Mouse (Mus musculus) heart, postnatal 25 days (tissue): ENCODE results near the gene Mlf2. TPM values are rescaled to one million over a fixed set of nuclear protein-coding genes. Genes with fewer than 3 reads are reported as not detected.

Source experiments
- DNase-seq: peaks from one replicate; pipeline ENCODE4 v3.0.0; 2022; ENCODE audit warnings: low spot score
- intact Hi-C: fragments of 180-260 bp; cut with DNase I; formaldehyde crosslinking; loops from one replicate; pipeline ENCODE4 v1.15.1; 2025
- total RNA-seq, 2 experiments: library from RNA; stranded (reverse); gene quantifications; 2 replicates each; pipeline ENCODE4 v1.2.3; 2021

Mlf2 gene
- total RNA-seq, 2 experiments from 2014 or later: 205 to 207 TPM

DNA sequence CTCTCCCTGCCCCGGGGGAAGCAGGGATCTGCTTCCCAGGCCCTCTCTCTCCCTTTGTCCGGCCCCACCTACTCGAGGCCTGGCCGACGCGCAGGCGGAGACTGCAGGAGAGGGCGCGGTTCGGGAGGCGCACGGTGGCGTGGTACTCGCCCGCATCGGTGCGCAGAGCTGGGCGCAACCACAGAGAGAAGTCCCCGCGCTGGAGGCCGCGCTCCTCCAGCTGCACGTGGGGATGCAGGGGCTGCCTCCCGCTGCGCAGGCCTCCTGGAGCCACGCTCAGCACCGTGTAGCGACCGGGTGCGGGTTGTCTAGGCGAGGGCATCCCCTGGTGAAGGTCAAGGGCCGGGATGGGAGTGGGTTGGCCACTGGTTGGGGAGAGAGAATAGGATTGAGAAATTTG is 21.2 kb upstream of the Mlf2 start:
- DNase-seq: no peak

DNA sequence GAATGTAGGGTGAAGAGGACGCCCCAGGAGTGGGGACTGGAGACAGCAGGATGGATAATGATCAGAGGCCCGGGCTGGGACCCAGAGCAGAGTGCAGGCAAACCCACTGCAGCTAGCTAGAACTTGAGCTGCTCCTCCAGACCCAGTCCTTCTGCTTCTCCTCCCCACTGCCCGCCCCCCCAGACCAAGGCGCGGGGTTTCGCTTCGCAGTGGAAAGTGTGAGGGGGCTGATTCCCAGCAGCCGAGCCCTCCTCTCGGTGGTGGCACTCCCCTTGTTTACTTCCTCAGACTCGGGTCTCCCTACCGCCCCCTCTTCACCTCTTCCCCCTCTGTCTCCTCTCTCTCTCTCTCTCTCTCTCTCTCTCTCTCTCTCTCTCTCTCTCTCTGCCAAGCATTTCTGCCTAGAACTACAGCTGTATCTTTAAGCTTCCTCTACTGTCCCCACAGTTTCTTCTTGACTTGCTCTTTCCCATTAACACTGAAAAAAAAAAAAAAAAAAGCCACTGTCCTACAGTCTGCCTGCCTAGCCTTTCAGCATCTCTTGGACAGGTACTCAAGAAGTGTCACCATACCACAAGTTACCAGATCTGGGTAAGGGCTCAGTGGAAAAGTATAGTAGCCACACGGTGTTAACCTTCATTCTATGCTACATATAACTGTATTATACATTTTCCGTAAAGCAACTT is 19.5 kb upstream of the Mlf2 start, which contains the start of gene Lag3:
Gene Lag3, minus strand, starts transcription at position 173 of the 686 bp plus-strand sequence.
- no peak for DNase-seq
- intact Hi-C loops: no loop called here

More for the DNA sequence above, 21.2 kb upstream of the Mlf2 start:
- intact Hi-C loops: no loop called here

DNA sequence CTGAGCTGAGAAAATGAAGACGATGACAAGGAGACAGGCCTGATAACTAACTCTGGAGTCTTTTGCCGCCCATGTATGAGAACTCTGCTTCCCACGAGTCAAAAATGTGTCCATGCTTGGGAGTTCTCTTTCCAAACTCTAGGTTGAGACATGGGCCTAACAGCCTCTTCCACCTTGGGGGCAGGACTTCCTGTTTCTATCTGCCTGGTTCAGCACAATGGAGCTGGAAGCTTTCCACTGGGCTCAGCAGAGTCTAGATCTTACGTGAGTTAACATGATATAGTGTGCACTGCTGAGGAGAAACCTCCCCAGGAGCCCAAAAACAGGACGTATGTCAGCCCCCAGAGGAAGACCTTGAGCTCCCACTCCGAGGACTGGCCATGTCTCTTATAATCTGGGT is 18.0 kb upstream of the Mlf2 start:
- DNase-seq: no peak
- intact Hi-C loops: no loop called here

DNA sequence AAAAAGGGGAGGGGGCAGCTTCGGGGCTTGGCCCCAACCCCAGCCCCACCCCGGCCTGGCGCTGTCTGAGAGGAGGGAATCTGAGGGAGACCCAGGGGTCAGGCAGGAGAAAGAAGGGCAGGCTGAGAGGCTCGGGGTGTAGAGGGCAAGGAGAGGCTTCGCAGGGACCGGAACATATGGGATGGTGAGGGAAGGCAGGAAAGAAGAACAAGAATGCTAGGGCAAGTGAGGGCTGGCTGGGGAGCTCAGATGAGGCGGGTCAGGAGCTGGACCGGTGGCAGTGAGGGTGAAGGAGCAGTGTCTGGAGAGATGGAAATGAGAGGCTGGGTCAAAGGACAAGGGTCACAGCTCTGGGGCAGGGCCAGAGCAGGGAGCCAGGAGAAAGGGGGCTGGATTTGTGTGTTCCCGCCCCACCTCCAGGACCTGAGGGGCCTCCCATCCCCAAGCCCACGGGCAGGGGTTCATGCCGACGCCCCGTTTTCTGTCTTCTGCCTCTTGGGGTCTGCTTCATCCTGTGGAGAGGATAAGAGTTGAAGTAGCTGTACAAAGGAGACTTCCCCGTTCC is 17.4 kb upstream of the Mlf2 start:
- intact Hi-C loops: no loop called here

DNA sequence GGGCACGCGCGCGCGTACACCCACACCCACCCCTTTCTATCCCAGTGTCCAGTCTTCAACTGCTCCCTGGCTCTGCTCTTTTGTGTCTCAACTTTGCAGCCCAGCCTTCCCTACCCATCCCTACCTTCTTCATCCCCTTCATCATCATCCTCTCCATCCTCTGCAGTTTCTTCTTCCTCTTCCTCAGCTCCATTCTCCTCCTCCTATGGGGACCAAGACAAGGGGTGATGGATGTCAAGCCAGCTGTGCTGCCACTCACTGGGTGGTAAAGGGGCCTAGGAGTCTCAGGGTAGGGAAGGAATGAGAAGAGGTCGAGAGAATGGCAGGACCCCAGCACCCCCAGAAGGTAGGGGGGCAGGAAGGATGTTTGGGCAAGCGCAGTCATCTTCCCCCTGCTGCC is 16.7 kb upstream of the Mlf2 start:
- DNase-seq: no peak
- intact Hi-C loops: no loop called here

More for the DNA sequence above, 17.4 kb upstream of the Mlf2 start:
- no peak for DNase-seq

DNA sequence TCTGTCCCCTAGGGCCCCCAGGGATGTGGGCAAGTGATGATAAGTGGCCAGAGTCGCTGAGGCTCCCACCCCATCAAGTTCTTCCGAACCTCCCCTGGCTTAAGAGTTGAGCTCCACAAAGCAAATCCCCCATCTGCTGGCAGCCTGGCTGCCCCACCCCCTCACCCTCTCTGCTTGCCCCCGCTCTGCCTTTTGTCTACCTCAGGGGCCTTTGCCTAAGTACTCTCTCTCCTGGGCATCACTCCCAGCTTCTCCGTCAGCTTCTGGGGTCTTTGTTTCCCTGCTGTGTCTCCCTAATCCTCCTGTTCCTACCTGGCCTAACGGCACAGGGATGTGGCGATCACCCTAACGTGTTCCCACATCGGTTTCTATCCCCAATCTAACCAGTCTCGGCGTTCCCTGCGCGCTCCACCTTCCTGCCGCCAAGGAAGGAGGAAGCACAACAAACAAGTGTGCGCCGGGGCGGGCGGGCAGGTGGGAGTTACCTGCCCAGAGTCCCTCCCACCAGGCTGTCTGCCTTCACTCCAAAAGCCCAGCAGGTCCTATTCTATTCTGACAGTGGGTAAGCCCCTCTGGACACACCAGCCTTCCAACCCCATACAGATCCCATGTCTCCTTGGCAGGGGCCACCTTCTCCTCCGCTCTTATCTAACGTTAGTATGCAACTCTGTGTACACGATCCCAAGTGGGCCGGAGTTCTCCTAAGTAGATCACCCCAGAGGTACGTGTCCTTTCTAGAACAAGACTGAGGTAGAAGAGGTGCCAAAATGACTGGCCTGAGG is 15.8 kb upstream of the Mlf2 start:
- DNase-seq: no peak
- intact Hi-C loops: loop anchor here (5.0 kb wide), 2 partner anchors 97 to 167 kb away; no protein-coding TSS in a partner anchor

DNA sequence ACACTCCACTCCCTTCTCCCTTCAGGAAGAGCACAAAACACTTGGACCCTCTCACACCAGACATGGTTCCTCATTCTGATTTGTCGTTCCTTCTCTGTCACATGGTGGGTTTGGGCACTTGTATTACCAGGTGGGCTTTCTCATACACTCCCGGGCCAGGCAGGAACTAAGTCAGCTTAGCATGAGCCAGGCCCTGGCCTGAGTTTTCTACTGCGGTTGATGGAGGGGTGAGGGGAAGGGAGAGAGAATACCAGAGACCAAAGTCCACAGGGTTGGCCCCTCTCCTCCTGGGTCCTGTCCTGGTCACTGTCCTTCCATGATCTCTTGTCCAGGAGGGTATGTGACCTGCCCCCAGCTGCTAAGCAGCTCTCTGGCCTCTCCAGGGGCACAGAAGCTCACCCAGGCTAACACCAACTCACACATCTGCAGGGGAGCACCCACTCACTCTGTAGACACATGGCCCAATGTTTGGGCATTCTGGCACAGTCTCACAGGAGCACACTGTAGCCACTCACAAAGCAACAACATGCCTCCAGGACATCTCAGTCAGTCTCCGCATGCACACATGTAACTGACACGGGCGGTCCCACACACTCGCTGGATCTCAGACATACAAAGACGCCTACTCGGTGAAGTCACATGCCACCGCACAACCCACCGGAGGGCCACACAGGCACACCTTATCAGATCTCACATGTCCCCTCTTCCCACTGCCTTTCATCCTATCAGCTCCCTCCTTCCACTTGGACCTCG is 15.1 kb upstream of the Mlf2 start:
- DNase-seq: no peak
- intact Hi-C loops: loop anchor here (5.0 kb wide), 2 partner anchors 96 to 166 kb away; no protein-coding TSS in a partner anchor

DNA sequence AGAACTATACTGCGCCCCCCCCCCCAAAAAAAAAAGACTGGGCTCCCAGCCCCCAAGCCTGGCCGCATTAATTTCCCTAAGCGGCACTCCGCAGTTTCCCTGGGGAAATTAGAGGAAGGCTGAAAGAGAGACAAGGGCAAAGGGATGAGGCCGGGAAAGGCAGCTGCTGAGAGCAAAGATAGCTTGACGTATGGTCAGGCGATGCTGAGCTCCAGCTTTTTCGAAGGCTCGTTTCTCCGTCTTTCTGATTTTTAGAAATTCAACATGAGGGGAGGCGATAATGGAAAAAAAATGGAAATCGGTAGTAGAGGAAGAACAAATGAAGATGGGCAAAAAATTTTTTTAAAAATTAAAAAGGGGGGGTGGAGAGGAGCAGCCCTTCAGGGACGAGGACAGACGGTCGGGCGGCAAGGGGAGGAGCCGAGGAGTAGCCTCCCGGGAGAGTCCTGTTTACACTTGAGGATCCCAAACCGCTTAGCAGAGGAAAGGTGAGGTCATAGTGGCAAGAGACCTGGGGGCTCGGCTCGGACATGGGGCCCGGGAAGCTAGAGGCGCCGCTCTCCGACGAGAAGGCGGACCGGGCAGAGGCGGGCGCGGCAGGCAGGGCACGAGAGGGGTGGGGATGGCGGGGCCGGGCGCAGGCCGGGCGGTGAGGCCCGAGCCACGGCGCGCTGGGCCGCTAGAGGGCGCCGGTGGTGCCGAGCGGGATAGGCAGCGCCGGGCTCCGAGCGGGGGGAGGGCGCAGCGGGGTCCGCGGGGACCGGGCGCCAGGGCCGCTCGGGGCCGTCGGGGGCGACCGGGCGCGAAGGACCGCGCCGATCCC is 14.3 kb upstream of the Mlf2 start:
- peak; percentile 82 for DNase-seq
- intact Hi-C loops: loop anchor here (1.0 to 5.0 kb wide), 3 partner anchors 13 to 165 kb away; no protein-coding TSS in a partner anchor

DNA sequence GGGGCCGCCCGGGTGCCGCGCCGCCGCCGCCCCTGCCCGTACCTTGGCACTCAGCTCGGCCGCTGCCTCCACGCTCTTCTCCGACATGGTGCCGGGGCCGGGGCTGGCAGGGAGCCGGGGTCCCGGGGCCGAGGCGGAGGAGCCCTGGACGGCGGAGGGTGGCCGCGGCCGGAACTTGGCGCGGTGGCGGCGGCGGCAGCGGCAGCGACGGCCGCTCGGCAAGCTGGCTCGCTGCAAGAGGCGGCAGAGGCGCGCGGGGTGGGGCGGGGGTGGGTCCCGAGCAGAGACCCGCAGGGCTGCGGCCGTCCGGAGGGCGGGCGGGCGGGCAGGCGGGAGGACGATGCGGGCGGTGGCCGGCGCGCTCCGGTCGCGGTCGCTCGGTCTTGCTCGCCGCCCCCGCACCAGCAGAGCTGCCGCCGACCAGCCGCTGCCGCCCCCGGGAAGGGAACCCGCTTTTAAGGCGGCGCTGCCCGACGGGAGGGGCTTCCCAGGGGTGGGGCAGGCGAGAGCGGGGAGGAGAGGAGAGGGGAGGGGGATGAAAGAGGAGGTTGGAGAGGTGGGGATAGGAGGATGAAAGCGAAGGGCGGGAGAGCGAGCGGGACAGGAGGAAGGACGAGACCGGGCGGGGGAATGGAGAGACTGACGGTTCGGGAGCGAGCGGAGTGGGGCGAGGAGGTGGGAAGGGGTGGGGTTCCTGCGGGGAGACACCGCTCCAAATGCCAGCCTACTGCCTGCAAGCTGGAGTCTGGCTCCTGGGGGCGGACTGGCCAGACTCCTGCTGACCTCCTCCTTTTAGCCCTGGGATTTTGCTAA is 13.5 kb upstream of the Mlf2 start:
- DNase-seq: peak; percentile 91
- intact Hi-C loops: loop anchor here (1.0 to 5.0 kb wide), 3 partner anchors 13 to 165 kb away; no protein-coding TSS in a partner anchor

DNA sequence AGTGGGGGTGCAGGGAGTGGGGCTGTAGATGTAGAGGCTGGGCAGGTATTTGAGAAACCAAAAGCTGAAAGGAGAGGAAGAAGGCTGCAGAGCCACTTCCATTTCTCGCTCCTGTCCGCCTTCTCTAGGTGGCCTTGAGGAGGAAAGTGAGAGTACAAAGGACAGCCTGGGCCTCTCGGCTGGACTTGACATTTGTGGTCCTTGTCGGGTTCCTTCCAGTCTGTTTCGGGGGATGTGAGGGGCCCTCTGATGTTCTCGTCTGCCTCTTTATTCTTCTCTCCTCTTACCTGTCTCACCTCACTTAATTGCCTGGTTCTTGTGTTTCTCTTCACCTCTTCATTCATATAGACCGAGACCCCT is 12.9 kb upstream of the Mlf2 start:
- no peak for DNase-seq
- intact Hi-C loops: loop anchor here (5.0 kb wide), 2 partner anchors 94 to 164 kb away; no protein-coding TSS in a partner anchor

DNA sequence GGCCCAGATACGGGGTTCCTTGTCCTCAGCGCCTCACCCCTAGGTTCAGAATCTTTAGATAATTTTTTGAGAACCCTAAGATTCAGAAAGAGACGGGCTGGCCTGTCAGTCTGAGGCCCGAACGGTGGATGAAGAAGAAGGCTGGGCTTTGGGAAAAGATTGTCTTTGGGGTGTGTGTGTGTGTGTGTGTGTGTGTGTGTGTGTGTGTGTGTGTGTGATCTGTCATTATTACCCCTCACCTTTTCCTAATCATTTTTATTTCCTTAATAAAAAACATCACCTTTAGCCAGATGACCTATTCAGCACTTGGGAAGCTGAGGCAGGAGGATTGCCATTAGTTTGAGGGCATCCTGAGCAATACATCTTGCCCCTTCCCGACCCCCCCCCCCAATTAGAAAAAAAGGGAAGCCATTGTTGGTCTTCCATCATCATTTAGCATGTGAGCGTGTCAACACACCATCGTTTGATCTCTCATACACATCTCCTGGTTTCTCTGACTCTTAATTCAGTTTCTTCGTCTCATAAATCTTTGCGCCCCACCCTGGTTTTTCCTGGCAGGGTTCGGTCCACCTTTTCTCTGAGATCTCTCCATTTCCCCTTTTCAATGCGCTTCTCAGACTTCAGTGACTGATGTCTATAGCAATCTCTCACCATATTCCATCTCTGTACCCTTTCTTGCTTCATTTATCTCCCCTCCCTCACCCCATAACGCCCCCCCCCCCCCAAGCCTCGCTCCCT is 12.1 kb upstream of the Mlf2 start:
- intact Hi-C loops: loop anchor here (5.0 kb wide), 2 partner anchors 93 to 163 kb away; no protein-coding TSS in a partner anchor
- DNase-seq: no peak

DNA sequence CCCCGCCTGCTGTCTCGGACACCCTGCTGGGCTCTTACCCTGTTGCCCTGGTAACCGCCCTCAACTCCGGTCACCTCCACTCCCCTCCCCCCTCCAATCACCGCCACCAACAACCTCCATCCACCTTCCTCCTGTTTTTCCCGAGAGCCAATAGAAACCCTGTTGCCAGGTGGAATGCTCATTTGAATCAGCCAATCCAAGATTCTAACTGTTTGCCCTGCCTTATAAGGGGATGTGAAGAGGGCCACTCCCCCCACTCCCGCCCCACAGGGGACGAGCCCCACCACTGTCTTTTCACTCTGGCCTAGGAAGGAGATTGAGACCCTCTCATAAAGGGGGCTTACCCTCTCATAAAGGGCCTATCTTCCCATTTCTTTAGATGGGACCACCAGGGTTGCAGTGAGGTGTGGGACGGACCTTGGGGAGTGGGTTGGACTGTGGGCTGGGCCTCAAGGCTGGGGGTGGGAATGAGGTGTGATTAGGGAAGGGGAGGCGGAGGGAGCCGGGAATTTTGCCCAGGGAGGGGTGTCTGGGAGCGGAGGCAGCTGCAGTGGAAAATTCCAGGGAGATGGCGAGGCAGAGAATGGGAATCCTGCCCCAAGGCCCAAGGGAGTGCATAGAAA is 11.4 kb upstream of the Mlf2 start, which contains the start of gene Ptms:
Gene Ptms, minus strand, starts transcription at position 409 of the 623 bp plus-strand sequence.
- intact Hi-C loops: loop anchor here (5.0 kb wide), 2 partner anchors 92 to 162 kb away; no protein-coding TSS in a partner anchor
- peak; percentile 91 for DNase-seq

DNA sequence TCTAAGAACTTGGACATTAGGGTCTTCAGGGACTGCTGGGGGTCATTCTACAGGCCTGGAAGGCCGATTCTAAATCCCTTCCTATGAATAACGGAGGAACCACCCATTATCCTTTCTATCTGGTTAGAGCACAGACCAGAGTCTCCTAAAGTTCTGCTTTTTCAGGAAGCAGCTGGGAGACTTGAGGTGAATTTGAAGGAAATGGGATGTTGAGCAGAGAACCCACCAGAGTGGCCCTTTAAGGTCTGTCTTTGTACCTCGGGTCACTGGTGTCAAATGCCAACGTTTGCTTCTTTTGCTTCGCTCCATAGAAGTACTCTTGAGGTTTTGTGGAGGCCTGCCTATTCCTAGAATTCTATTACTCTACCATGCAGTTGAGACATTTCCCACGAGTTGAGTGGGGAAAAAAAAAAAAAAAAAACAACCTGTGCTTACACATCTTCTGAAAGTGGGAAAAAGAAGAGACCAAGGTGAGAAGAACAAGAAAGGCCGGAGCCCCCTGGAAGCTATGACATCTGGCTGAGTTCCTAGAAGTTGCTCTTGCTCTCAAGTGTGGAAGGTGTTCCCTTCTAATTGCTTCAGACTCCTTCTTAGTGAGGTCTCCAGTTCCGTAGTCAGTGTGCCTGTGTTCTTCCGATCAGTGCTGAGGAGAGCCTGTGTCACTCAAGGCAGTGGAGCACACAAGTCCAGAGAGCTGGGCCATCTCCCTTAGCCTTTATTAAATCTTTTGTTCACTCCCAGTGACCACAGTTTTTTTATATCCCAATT is 10.7 kb upstream of the Mlf2 start:
- no peak for DNase-seq
- intact Hi-C loops: no loop called here

DNA sequence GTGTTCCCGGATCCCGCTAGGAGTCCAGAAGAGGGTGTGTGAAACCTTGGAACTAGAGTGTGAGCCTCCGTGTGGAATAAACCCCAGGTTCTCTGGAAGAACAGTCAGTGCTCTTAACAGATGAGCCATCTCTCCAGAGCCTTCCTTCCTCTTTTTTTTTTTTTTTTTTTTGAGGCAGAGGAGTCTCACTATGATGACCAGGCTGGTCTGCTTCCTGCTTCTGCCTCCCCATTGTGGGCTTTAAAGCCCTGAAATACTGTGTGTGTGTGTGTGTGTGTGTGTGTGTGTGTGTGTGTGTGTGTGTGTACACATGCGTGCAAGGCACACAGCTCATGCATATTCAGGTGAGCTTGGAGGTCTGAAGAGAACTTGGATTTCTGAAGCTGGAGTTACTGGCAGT is 9.6 kb upstream of the Mlf2 start:
- DNase-seq: no peak
- intact Hi-C loops: no loop called here

DNA sequence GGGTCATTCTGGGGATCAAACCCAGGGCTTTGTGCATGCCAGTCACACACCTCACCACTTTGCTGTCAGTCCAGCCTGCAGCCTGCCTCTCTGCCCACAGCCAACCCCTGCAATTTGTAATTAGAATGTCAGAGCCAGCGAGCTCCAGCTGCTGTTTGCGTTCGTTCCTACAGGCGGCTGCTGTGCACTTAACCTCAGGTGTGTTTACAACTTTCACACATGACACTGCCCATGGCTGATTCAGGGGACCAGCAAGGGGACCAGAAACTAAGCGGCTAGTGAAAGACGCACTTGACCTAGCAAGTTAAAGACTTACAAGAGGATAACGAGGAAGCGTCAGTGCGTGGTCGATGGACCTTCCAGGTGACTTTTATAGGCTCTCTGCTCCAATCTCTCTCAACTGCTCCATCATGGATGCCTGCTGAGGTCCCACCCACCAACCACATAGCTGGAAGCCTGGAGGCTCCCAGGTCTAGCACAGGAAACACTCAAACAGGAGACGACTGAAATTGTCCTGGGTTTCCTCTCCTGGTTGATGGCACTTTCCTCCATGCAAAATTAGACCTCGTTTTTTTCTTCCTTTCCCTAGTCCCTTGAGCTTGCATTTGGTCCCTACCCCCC is 5.9 kb upstream of the Mlf2 start:
- no peak for DNase-seq
- intact Hi-C loops: no loop called here

DNA sequence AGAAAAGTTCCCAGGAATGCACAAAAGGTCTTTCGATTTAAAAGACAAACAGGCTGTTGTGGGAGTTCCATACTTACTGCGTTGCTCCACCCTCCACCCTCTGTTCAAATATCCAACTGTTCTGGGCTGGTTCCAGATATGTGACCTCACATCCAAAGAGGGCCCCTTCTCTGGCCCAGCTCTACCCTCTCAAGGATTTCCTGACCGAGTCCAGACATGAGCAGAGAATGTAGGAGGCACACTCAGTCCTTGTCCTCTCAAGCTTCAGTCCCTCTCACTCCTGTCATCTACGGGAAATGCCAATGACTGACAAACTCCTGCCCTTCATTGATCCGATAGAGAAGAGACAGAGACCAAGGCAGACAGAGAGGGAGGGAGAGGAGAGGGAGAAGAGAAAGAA is 5.2 kb upstream of the Mlf2 start:
- no peak for DNase-seq
- intact Hi-C loops: no loop called here
